Mouse (Mus musculus) hindbrain, embryonic 10.5 days (tissue): ENCODE measurements around the gene Flcn. TPM values are rescaled to one million over a fixed set of nuclear protein-coding genes. Genes with fewer than 3 reads are reported as not detected.

Source experiments
- DNase-seq: peaks from one replicate; pipeline ENCODE4 v3.0.0-alpha.2; 2017; ENCODE audit warnings: low spot score
- H3K27ac ChIP-seq: fragments of 300-500 bp; sonication (generic); 2 replicates; pipeline ENCODE4 v1.5.1; 2016; ENCODE audit warnings: mild to moderate bottlenecking, moderate library complexity
- H3K27me3 ChIP-seq: fragments of 300-500 bp; sonication (generic); 2 replicates; pipeline ENCODE4 v1.6.1; 2016; ENCODE audit warnings: mild to moderate bottlenecking; ENCODE audit not compliant: poor library complexity, insufficient read depth, severe bottlenecking
- H3K36me3 ChIP-seq: fragments of 300-500 bp; sonication (generic); 2 replicates; pipeline ENCODE4 v1.6.1; 2016; ENCODE audit warnings: mild to moderate bottlenecking, moderate library complexity
- H3K4me1 ChIP-seq: fragments of 300-500 bp; sonication (generic); replicated peaks from 2 replicates; pipeline ENCODE4 v1.6.1; 2016; ENCODE audit warnings: mild to moderate bottlenecking
- H3K4me3 ChIP-seq: fragments of 300-500 bp; sonication (generic); 2 replicates; pipeline ENCODE4 v1.5.1; 2016; ENCODE audit warnings: mild to moderate bottlenecking, moderate library complexity
- H3K9me3 ChIP-seq: fragments of 300-500 bp; sonication (generic); 2 replicates; pipeline ENCODE4 v1.6.1; 2016; ENCODE audit warnings: mild to moderate bottlenecking, moderate library complexity
- WGBS: fragments of 180-500 bp; shearing (Covaris S2); methylation state at CpG from one replicate; pipeline ENCODE4 v1.1.7; 2016; 5-methylcytosine and 5-hydroxymethylcytosine counted together
- polyA plus RNA-seq: library from polyadenylated mRNA; unstranded; fragments of >200 nt; fragmentation: Nextera tagmentation; extraction: Ambion mirVana; gene quantifications from 2 replicates; pipeline ENCODE4 v1.2.1, GENCODE M21; 2016

Flcn gene
- polyA plus RNA-seq, 1 experiment from 2014 or later, result 29.6 TPM

GRCm38 (mm10) chr11:59749050-59749449 is 60.8 kb downstream of the Flcn start:
- no peaks in the 10 kb centered on the region for H3K4me1 ChIP-seq
- H3K9me3 ChIP-seq, result no peaks in the 10 kb centered on the region
- H3K36me3 ChIP-seq, result peaks cover 79% of the 10 kb centered on the region
- H3K27ac ChIP-seq, result no peak overlapping the region
- H3K27me3 ChIP-seq, result no peaks in the 10 kb centered on the region
- no peak overlapping the region for H3K4me3 ChIP-seq
- no peak for DNase-seq
- 92% methylated on average over 3 of the region's 3 CpGs for WGBS

GRCm38 (mm10) chr11:59746614-59747013 is 63.2 kb downstream of the Flcn start:
- WGBS, result 80% methylated on average over 2 of the region's 2 CpGs
- Histone ChIP-seq H3K27ac (no peak overlapping the region), H3K4me3 (no peak overlapping the region), H3K4me1 (no peaks in the 10 kb centered on the region), H3K9me3 (no peaks in the 10 kb centered on the region), H3K36me3 (peaks cover 79% of the 10 kb centered on the region), H3K27me3 (no peaks in the 10 kb centered on the region)
- peak; percentile 11 for DNase-seq

- no peak for DNase-seq
- peaks cover 79% of the 10 kb centered on the region for H3K36me3 ChIP-seq
- H3K27ac ChIP-seq, result no peak overlapping the region
- no peak overlapping the region for H3K4me3 ChIP-seq
- H3K27me3 ChIP-seq, result no peaks in the 10 kb centered on the region
- H3K4me1 ChIP-seq, result no peaks in the 10 kb centered on the region
- 96% methylated on average over 5 of the region's 5 CpGs for WGBS
- H3K9me3 ChIP-seq, result no peaks in the 10 kb centered on the region
These were observed 64.0 kb downstream of the Flcn start for GRCm38 (mm10) chr11:59745851-59746250.

GRCm38 (mm10) chr11:59744374-59744773 is 65.4 kb downstream of the Flcn start:
- H3K36me3 ChIP-seq, result peaks cover 79% of the 10 kb centered on the region
- 96% methylated on average over 4 of the region's 4 CpGs for WGBS
- no peak overlapping the region for H3K27ac ChIP-seq
- no peak overlapping the region for H3K4me3 ChIP-seq
- no peaks in the 10 kb centered on the region for H3K9me3 ChIP-seq
- no peaks in the 10 kb centered on the region for H3K27me3 ChIP-seq
- no peak for DNase-seq
- H3K4me1 ChIP-seq, result no peaks in the 10 kb centered on the region

- Histone ChIP-seq H3K4me1 (no peaks in the 10 kb centered on the region), H3K4me3 (no peak overlapping the region), H3K9me3 (no peaks in the 10 kb centered on the region), H3K27me3 (no peaks in the 10 kb centered on the region), H3K36me3 (peaks cover 79% of the 10 kb centered on the region), H3K27ac (no peak overlapping the region)
- DNase-seq, result no peak
- 92% methylated on average over 1 of the region's 1 CpGs for WGBS
These were observed 66.1 kb downstream of the Flcn start for GRCm38 (mm10) chr11:59743712-59744111.

- no peaks in the 10 kb centered on the region for H3K9me3 ChIP-seq
- no peaks in the 10 kb centered on the region for H3K4me1 ChIP-seq
- H3K27ac ChIP-seq, result no peak overlapping the region
- H3K36me3 ChIP-seq, result peaks cover 80% of the 10 kb centered on the region
- H3K4me3 ChIP-seq, result no peak overlapping the region
- H3K27me3 ChIP-seq, result no peaks in the 10 kb centered on the region
- 94% methylated on average over 2 of the region's 2 CpGs for WGBS
- DNase-seq, result no peak
These were observed 66.5 kb downstream of the Flcn start for GRCm38 (mm10) chr11:59743307-59743706.

- 94% methylated on average over 5 of the region's 5 CpGs for WGBS
These were observed 67.9 kb downstream of the Flcn start for GRCm38 (mm10) chr11:59741915-59742314.

More at GRCm38 (mm10) chr11:59741915-59742314, 67.9 kb downstream of the Flcn start:
- H3K9me3 ChIP-seq, result no peaks in the 10 kb centered on the region
- H3K27me3 ChIP-seq, result no peaks in the 10 kb centered on the region
- peaks cover 89% of the 10 kb centered on the region for H3K36me3 ChIP-seq
- H3K4me3 ChIP-seq, result no peak overlapping the region
- no peaks in the 10 kb centered on the region for H3K4me1 ChIP-seq
- DNase-seq, result no peak
- no peak overlapping the region for H3K27ac ChIP-seq

Other genes starting within 250 kb of the Flcn start
- not detected in 2 replicates for gene Olfr222, start 233.8 kb downstream of the Flcn start, polyA plus RNA-seq
- gene Olfr223, start 216.7 kb downstream of the Flcn start, polyA plus RNA-seq, result not detected in 2 replicates
- 28.6 and 32.2 TPM in 2 replicates for gene Mprip, start 148.7 kb downstream of the Flcn start, polyA plus RNA-seq
- gene Pld6, start 22.4 kb downstream of the Flcn start, polyA plus RNA-seq, result 1.9 and 2.6 TPM in 2 replicates
- gene Nt5m, start 29.4 kb upstream of the Flcn start, polyA plus RNA-seq, result 41.2 and 47.7 TPM in 2 replicates
- 233 and 255 TPM in 2 replicates for gene Cops3, start 29.8 kb upstream of the Flcn start, polyA plus RNA-seq
- gene Med9, start 138.2 kb upstream of the Flcn start, polyA plus RNA-seq, result 53.3 and 55.4 TPM in 2 replicates
- 1.6 and 2.9 TPM in 2 replicates for gene Rasd1, start 154.9 kb upstream of the Flcn start, polyA plus RNA-seq
- 8.3 and 9.2 TPM in 2 replicates for gene Pemt, start 236.5 kb upstream of the Flcn start, polyA plus RNA-seq